Mouse (Mus musculus) CH12.LX (cell line): ENCODE measurements around the gene Zswim8. TPM values are rescaled to one million over a fixed set of nuclear protein-coding genes. Genes with fewer than 3 reads are reported as not detected.

Experiments used
- DNase-seq: peaks from one replicate; pipeline ENCODE4 v3.0.0-alpha.2; 2013; ENCODE audit errors: extremely low read depth
- H3K27ac ChIP-seq: 2 replicates; pipeline ENCODE4 v1.5.1; 2012; ENCODE audit warnings: low read depth, mild to moderate bottlenecking, control low read depth, moderate library complexity; ENCODE audit not compliant: insufficient read depth
- H3K27me3 ChIP-seq: replicated peaks from 2 replicates; pipeline ENCODE3; 2012; ENCODE audit warnings: inconsistent platforms
- H3K36me3 ChIP-seq, 2 experiments: replicated peaks in 1 of 2; 2 replicates each; pipeline versions ENCODE3 to v1.6.1; 2012; ENCODE audit warnings: inconsistent platforms in 1 of 2, low read length in 1 of 2, mild to moderate bottlenecking in 1 of 2, mixed read lengths in 1 of 2, moderate library complexity in 1 of 2; ENCODE audit not compliant: control insufficient read depth in 1 of 2, insufficient read depth in 1 of 2
- H3K4me1 ChIP-seq, 2 experiments: 2 replicates each; pipeline ENCODE4 v1.6.1; 2012; ENCODE audit warnings: inconsistent platforms in 1 of 2, moderate library complexity in 1 of 2; ENCODE audit not compliant: insufficient read depth in 2 of 2, control insufficient read depth in 1 of 2
- H3K4me2 ChIP-seq: 2 replicates; pipeline ENCODE4 v1.6.1; 2012; ENCODE audit warnings: low read depth, mild to moderate bottlenecking, control low read depth; ENCODE audit not compliant: poor library complexity, insufficient read depth, severe bottlenecking
- H3K4me3 ChIP-seq, 3 experiments: fragments of 150-350 bp in 1 of 3; sonication (generic) in 1 of 3; replicated peaks in 1 of 3; 2 replicates each; pipeline versions ENCODE3 to v1.5.1; 2011 to 2012; ENCODE audit warnings: low read depth in 2 of 3, low read length in 2 of 3, mild to moderate bottlenecking in 2 of 3, moderate library complexity in 2 of 3, control low read depth in 1 of 3, improper control_type of control experiment in 1 of 3, inconsistent platforms in 1 of 3, mixed read lengths in 1 of 3; ENCODE audit not compliant: poor library complexity in 1 of 3
- H3K79me2 ChIP-seq: replicated peaks from 2 replicates; pipeline ENCODE4 v1.6.1; 2012; ENCODE audit warnings: mild to moderate bottlenecking, moderate library complexity; ENCODE audit not compliant: control insufficient read depth, poor library complexity, insufficient read depth, severe bottlenecking; ENCODE audit errors: extremely low read depth
- H3K9ac ChIP-seq: 2 replicates; pipeline ENCODE4 v1.6.1; 2012; ENCODE audit warnings: low read depth, mild to moderate bottlenecking, control low read depth, moderate library complexity; ENCODE audit not compliant: insufficient read depth
- H3K9me3 ChIP-seq: replicated peaks from 2 replicates; pipeline ENCODE3; 2012; ENCODE audit warnings: low read length, inconsistent platforms, mixed read lengths
- BHLHE40 ChIP-seq: IDR thresholded peaks from 2 replicates; pipeline ENCODE4 v1.6.1; 2011; ENCODE audit warnings: mild to moderate bottlenecking, low read depth, low read length, improper control_type of control experiment
- CHD2 ChIP-seq: IDR thresholded peaks from 2 replicates; pipeline ENCODE4 v1.6.1; 2011; ENCODE audit warnings: low read length, improper control_type of control experiment
- CTCF ChIP-seq, 2 experiments: IDR thresholded peaks in 1 of 2; conservative IDR thresholded peaks in 1 of 2; 2 replicates each; pipeline ENCODE4 v1.5.1; 2011 to 2012; ENCODE audit warnings: low read depth in 2 of 2, low read length in 2 of 2, improper control_type of control experiment in 1 of 2, inconsistent platforms in 1 of 2, mild to moderate bottlenecking in 1 of 2, moderate library complexity in 1 of 2
- ELF1 ChIP-seq: IDR thresholded peaks from 2 replicates; pipeline ENCODE4 v1.6.1; 2014; ENCODE audit warnings: low read depth, mild to moderate bottlenecking, inconsistent platforms, low read length, improper control_type of control experiment
- GABPA ChIP-seq: IDR thresholded peaks from 2 replicates; pipeline ENCODE4 v1.6.1; 2012; ENCODE audit warnings: low read depth, low read length, improper control_type of control experiment, inconsistent platforms; ENCODE audit not compliant: insufficient replicate concordance
- HCFC1 ChIP-seq: IDR thresholded peaks from 2 replicates; pipeline ENCODE4 v1.6.1; 2012; ENCODE audit warnings: low read depth, mild to moderate bottlenecking, inconsistent platforms, low read length, improper control_type of control experiment
- IRF4 ChIP-seq: IDR thresholded peaks from 2 replicates; pipeline ENCODE4 v1.6.1; 2014; ENCODE audit warnings: low read depth, mild to moderate bottlenecking, inconsistent platforms, low read length, improper control_type of control experiment
- JUND ChIP-seq: conservative IDR thresholded peaks from 2 replicates; pipeline ENCODE4 v1.6.1; 2011; ENCODE audit warnings: low read depth, low read length, improper control_type of control experiment
- MAFK ChIP-seq: IDR thresholded peaks from 2 replicates; pipeline ENCODE4 v1.6.1; 2011; ENCODE audit warnings: low read length, improper control_type of control experiment; ENCODE audit not compliant: insufficient replicate concordance
- MAX ChIP-seq: IDR thresholded peaks from 2 replicates; pipeline ENCODE4 v1.6.1; 2011; ENCODE audit warnings: low read length, improper control_type of control experiment
- MEF2A ChIP-seq: IDR thresholded peaks from 2 replicates; pipeline ENCODE4 v1.6.1; 2014; ENCODE audit warnings: low read depth, mild to moderate bottlenecking, inconsistent platforms, low read length, improper control_type of control experiment, borderline replicate concordance
- MYC ChIP-seq: IDR thresholded peaks from 2 replicates; pipeline ENCODE4 v1.6.1; 2011; ENCODE audit warnings: low read depth, mild to moderate bottlenecking, improper control_type of control experiment, low read length
- NELFE ChIP-seq: IDR thresholded peaks from 2 replicates; pipeline ENCODE4 v1.6.1; 2011; ENCODE audit warnings: low read depth, low read length, improper control_type of control experiment
- POLR2A ChIP-seq: IDR thresholded peaks from 2 replicates; pipeline ENCODE4 v1.6.1; 2011; ENCODE audit warnings: low read depth, mild to moderate bottlenecking, improper control_type of control experiment, low read length
- POLR2AphosphoS2 ChIP-seq: IDR thresholded peaks from 2 replicates; pipeline ENCODE4 v1.6.1; 2011; ENCODE audit warnings: low read depth, low read length, improper control_type of control experiment
- RAD21 ChIP-seq: IDR thresholded peaks from 2 replicates; pipeline ENCODE4 v1.6.1; 2011; ENCODE audit warnings: low read depth, mild to moderate bottlenecking, low read length, improper control_type of control experiment, moderate library complexity
- SIN3A ChIP-seq: IDR thresholded peaks from 2 replicates; pipeline ENCODE4 v1.6.1; 2012; ENCODE audit warnings: low read length, improper control_type of control experiment, inconsistent platforms
- SMC3 ChIP-seq: IDR thresholded peaks from 2 replicates; pipeline ENCODE4 v1.6.1; 2011; ENCODE audit warnings: low read depth, low read length, improper control_type of control experiment
- TBP ChIP-seq: conservative IDR thresholded peaks from 2 replicates; pipeline ENCODE4 v1.6.1; 2011; ENCODE audit warnings: low read depth, low read length, improper control_type of control experiment
- TCF12 ChIP-seq: IDR thresholded peaks from 2 replicates; pipeline ENCODE4 v1.6.1; 2014; ENCODE audit warnings: low read depth, mild to moderate bottlenecking, inconsistent platforms, low read length, improper control_type of control experiment
- UBTF ChIP-seq: IDR thresholded peaks from 2 replicates; pipeline ENCODE4 v1.6.1; 2012; ENCODE audit warnings: low read depth, mild to moderate bottlenecking, inconsistent platforms, low read length, improper control_type of control experiment, moderate library complexity
- ZKSCAN1 ChIP-seq: IDR thresholded peaks from 2 replicates; pipeline ENCODE4 v1.6.1; 2012; ENCODE audit warnings: low read depth, inconsistent platforms, low read length, improper control_type of control experiment, borderline replicate concordance
- ZMIZ1 ChIP-seq: IDR thresholded peaks from 2 replicates; pipeline ENCODE4 v1.6.1; 2012; ENCODE audit warnings: low read depth, mild to moderate bottlenecking, inconsistent platforms, low read length, improper control_type of control experiment
- dilution Hi-C: fragments of 300-500 bp; cut with MboI; formaldehyde crosslinking; loops from 2 replicates; pipeline ENCODE4 v1.14.3; 2020; ENCODE audit warnings: low sequenced_read_pairs; ENCODE audit not compliant: extremely low pct_unique_long_range_greater_than_20kb, extremely low pct_ligation_motif_present
- in situ Hi-C: fragments of 300-500 bp; cut with MboI; formaldehyde crosslinking; loops from 3 replicates; pipeline ENCODE4 v1.14.3; 2019; ENCODE audit warnings: low sequenced_read_pairs, low pct_ligation_motif_present, low pct_unique_long_range_greater_than_20kb, mixed read lengths
- polyA plus RNA-seq: library from polyadenylated mRNA; unstranded; fragments of >175 nt; gene quantifications from 2 replicates; pipeline ENCODE4 v1.2.1, GENCODE M21; 2012; ENCODE audit warnings: low read depth; ENCODE audit not compliant: insufficient read length
- total RNA-seq, 2 experiments: library from RNA; depleted of rRNA; stranded (reverse); fragments of 300-350 nt in 1 of 2; fragments of >200 nt in 1 of 2; gene quantifications; 2 replicates each; pipeline ENCODE4 v1.2.3; 2012 to 2014

The Zswim8 gene
- total and polyA plus RNA-seq, 3 experiments = 9.5 to 39.6 (median 22.6) TPM

DNA sequence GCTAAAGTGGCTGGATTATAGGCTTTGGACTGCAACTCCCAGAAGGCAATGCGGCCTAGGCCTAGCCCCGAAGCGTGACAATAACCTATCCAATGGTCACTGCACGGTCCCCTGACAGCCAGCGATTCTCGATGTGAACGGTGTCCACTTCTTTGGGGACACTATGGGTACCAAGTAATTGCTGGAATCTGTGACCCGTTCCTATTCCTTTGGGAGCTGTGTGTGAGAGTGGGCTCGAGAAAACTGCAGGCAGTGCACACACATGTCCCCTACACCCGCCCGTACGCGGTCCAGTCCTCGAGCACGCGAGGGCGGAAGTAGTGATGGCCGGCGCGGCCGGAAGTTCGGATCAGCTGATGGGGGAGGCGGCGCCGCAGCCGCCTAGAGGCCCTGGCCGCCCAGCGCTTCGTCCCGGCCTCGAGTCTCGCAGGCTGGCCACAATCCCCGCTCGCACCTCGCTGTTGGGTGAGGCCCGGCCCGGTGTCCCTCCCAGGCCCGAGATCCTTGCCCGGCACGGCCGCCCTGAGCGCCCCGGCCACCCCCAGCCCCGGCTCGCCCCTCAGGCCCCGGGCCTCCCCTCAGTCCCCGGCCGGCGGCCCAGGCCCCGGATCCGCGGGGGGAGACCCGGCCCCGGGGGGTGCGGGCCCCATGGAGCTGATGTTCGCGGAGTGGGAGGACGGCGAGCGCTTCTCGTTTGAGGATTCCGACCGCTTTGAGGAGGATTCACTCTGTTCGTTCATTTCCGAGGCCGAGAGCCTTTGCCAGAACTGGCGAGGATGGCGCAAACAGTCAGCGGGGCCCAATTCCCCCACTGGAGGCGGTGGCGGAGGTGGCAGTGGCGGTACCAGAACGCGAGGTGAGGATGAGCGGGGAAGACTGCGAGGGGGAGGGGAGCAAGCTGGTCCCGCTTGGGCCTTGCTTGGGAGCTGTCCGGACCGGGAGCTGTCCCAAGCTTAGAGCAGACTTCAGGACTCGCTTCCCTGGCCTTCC lies at the start of gene Zswim8 (continued):
- TF ChIP-seq TBP (no peak; the same call in 1 of the 2 replicates), SMC3 (no peak)
- TF ChIP-seq, all 38 proteins: peak for 20

DNA sequence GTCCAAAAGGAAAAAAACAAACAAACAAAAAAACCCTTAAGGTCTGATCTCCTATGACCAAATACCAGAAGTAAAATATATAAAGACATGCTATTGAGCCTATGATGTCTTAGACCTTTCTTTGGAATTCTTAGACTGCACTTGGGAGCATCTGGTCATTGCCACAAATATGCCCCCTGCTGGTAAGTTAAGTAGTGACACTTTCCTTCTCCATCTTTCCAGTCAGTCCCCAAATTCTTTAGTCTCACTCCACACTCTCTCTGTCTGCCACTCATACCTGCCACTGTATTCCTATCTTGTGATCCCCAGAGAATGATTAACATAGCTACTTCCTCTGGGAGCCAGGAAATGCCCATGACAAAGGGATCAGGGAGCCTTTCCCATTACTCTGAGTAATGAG lies 49.0 kb upstream of the Zswim8 start:
- peaks cover 22% of the 10 kb centered on the region for H3K27me3 ChIP-seq
- TF ChIP-seq MAX (no peak), CHD2 (no peak), SMC3 (peak; percentile 84), MEF2A (no peak), POLR2AphosphoS2 (no peak), POLR2A (no peak), UBTF (no peak), CTCF (conservative IDR thresholded peaks at IDR 0.05 in 1 of 2, IDR thresholded peaks at IDR 0.05 in 1 of 2; ENCODE audit: low read depth in 2 of 2, low read length in 2 of 2) (peak; percentile 60 to 78), MYC (no peak), RAD21 (peak; percentile 62), BHLHE40 (no peak), TCF12 (no peak), ZMIZ1 (no peak), MAFK (no peak), GABPA (no peak), NELFE (no peak), SIN3A (no peak), TBP (no peak), JUND (no peak), HCFC1 (no peak), IRF4 (no peak), ELF1 (no peak), ZKSCAN1 (no peak)
- H3K9me3 ChIP-seq = no peaks in the 10 kb centered on the region
- H3K36me3 ChIP-seq = no peaks in the 10 kb centered on the region
- H3K4me1 ChIP-seq = peaks cover 2 to 35% of the 10 kb centered on the region in 2 experiments; a peak in 3 of 4 replicates
- dilution Hi-C loops = no loop called here
- H3K4me3 ChIP-seq = no peak overlapping the region
- H3K27ac ChIP-seq = no peak overlapping the region
- H3K79me2 ChIP-seq = no peaks in the 10 kb centered on the region
- no peak overlapping the region for H3K4me2 ChIP-seq
- DNase-seq = peak; percentile 44
- in situ Hi-C loops = loop anchor here (5.0 kb wide), 1 partner anchor 81 kb away; no protein-coding TSS in a partner anchor
- H3K9ac ChIP-seq = no peak overlapping the region
